Mouse (Mus musculus) layer of hippocampus, adult 9-10 months (tissue): ENCODE measurements around the gene Opa1.

Experiments
- DNase-seq: peaks from one replicate; pipeline ENCODE4 v3.0.0; 2022; ENCODE audit warnings: low spot score

Opa1 gene

DNA sequence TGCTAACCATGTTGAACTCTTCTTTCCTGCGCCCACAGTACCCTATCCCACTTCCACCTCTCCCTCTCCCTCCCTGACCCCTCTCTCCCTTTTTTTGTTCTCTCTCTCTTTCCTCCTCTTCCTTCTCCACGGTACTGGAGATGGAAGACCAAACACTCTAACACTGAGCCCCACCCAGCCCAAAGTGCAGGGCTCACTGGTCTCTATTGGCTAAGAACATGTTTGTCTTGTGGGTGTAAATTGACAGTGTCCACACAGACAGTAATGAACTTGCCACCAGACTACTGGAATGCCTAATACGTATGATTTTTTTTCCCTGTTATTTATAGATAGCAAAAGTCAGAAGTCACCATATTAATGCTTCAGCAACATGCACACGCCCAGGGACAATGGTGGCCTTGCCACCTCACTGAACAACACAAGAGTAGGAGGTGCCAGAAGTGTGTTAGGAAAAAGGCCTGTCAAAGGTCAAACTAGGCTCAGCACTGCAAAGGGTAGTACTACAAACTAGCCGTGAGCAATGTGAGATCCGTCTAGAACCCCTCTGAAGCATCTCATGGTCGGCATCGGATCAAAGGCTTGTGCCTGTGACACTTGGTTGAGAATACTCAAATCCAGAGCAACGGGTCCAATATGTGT lies 77.2 kb downstream of the Opa1 start:
- DNase-seq, result no peak

DNA sequence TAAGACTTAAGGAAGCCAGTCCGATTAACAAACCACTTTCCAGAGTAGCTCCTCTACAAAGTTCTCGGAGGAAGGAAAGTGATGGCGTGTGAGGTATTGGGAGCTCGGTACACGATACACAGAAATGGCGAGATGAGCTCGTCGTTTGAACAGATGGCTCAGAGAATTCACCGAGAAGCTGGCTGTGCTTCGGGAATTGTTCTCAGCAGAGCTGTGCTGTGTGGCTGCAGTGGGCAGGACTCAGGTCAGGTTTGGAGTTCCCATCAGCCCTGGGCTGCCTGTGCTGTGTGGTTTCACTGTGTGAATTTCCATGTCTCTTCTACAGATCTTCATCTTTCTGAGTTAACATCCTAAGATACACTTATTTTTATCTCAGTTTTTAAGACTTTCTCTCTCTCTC lies 77.8 kb downstream of the Opa1 start:
- no peak for DNase-seq

DNA sequence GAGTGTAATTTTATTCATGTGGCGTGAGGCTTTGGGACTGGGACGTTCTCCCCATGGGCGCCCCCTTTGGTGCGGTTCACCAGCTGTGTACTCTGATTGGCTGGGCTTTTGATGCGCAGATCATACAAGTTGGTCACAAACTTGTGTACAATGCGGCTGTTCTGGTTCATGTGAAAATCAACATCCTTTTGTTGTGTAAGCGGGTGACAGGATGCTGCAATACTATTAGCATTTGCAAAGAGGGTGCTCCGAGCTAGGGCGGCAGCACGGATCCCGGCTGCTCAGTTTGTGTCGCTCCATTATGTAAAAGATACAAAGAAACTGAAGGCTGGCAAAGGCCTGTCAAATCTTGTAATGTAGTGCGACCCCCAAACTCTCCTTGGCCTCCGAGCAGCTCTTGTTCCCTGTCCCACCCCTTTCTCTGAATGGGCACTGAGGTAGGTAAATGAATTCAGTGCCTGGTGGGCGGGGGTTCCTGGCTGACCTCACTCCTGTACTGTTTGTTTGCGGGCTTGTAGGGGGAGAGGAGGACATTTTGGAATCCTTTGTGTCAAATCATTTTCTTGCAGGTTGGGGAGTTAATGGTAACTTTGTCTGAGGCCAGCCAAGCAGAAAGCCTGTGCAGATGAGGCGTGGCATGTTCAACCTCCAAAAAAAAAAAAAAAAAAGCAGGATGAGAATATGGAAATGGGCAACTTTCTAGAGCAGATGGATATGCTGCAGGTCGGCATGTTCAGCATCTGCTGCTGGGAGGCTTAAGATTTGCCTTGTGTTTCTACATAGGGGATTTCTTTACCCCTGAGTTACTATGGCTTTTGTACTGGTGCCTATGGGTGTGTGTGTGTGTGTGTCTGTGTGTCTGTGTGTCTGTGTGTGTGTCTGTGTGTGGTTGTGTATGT lies 78.8 kb downstream of the Opa1 start:
- DNase-seq, result no peak

DNA sequence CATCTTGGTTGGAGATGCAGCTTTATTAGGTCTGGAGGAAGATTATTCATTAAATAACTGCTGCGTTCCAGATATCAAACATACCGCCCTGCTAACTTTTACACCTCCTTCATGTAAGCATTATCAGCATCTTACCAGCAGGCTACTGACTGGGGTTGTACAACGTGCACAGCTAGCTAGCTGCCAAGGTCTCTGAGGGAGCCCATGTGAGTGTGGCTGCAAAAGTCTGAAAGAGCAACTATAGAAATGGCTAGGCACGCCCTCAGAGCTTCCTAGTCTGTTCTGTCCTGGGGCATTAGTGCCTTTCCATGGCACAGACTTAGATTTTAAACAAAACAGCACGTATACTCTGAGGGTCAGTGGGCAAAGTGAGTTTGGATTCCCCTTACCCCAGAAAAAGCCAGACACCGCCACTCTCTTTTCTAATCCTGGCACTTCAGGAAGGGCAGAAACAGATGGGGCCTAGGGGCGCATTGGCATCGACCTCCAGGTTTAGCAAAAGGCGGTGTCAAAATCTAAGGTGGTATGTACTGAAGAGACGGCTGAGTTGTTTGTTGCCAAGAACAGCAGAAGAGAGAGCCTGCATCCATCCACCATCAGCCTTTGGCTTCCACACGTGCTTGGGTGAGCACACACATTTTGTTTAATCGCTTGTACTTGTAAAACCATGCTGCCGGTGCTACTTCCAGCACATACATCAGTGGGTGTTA lies 80.1 kb downstream of the Opa1 start:
- no peak for DNase-seq

DNA sequence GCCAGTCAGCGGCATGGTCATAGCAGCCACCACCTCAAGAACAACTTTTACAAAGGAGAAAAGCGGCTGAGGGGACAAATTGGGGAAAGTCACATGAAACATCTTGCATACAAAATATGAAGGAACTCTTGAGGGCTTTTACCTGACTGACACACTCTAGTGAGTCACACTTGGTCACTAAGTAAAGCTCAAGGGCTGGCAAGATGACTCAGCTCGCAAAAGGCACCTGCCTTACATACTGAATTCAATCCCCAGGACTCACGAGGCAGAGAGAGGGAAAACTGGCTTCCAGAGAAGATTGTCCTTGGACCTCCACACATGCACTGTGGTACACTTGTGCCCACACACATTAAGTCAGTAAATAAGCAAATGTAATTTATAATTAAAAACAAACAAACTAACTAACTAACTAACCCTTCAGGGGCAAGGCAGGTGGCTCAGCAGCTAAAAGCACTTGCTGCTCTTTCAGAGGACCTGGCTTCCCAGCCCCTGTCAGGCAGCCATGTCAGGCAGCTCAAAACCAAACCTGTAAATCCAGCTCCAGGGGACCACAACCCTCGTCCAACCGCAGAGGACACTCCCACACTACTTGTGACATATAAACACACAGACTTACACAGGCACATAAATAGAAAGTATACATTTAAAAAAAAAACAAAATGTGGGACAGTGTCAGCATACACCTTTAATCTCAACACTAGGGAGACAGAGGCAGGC lies 84.1 kb downstream of the Opa1 start:
- no peak for DNase-seq

DNA sequence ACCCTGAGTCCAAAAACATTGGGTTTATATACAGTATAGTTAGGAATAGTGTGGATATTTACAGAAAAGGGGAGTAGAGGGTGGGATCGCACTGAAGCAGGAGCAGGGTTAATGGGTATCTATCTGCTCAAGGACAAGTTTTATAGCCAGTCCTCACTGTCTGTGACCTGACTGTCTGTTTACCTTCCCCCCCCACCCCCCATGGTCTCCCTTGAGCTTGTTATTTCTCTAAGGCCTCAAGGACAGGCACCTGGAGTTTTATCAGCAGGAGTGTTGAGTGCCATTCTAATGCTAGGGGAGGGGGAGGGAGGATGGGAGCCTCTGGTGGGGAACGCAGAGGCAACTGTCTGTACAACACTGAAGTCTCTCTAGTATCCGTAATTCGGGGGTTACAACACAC lies 85.3 kb downstream of the Opa1 start:
- no peak for DNase-seq

DNA sequence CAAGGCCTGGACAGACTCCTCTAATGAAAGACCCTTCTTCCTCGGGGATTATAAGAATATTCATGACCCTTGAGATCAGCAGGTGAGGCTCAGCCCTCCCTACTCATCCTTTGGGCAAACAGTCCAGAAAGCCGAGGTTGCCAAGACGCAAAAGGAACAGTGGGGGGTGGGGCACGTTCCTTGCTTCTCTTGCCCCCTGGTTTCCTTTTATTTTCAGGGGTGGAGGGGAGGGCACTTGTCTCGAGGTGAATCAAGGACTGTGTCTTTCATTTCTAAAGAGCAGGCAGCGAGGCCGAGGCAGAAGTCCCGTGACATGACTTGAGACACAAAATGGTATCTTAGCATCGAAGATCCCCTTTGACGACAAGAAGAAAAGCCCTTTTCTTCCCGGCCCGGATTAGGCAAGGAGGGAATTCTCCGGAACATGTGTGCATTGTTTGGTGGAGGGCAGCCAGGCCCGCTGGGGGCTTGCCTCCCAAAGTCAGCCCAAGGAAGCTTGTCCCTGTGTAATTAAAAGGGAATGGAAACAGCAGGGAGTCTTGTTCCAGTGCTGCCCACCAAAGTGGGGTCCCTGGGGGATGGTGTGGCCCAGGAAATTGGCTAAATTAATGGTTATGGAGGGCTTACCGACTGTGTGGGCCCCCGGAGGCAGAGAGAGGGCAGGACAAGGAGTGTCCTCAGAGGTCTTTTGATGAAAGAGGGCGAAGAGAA lies 88.0 kb downstream of the Opa1 start:
- DNase-seq, result no peak

DNA sequence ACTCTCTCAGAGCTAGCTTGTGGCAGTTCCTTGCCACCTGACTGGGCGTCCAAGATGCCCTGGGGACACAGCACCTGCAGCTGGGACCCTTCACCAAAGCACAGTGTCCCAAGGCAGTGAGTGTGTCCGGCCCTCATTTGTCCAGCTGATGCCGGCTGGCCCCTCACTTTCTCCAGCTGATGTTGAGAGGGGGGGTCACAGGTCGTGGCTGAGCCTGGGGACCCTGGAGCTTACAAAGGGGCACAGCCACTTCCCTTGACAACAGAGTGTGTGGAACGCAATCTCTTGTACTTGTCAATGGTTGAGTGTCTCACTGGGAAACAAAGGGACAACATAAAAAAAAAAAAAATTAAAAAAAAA lies 88.5 kb downstream of the Opa1 start:
- no peak for DNase-seq

DNA sequence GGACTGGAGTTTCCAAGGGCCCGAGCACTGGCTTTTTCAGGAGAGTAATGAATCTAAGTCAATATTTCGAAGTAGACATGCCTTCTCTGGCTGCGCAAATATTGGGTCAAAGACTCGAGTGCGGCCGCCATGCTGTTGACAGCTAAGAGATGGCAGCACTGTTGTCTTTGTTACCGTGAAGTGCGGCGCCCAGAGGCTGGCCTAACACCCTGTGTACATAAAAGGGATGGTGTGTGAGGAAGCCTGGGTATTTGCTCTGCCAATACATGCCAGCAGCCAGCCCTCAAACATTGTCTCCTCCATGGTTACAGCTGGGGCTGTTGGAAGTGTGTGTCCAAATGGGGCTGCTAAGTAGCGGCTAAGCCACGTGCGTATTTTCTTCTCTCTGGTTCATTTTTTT lies 89.3 kb downstream of the Opa1 start:
- no peak for DNase-seq

DNA sequence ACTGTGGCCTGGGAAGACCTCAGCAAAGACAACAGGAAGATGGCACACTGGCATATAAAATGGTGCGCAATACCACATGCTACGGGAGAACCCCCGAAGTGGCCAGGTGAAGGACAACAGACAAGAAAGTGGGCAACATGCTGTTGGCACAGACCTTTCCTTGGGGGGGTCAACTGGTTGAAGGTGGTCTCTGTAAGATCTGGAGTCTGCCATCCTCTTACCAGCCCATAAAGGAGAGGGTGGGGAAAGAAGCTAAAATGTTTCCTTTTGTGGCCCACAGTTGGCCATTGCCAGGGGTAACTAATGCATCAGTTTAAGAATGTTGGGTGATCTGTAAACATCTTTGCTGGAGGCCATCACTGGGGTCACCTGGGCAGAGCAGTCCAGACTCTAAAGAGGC lies 91.7 kb downstream of the Opa1 start:
- DNase-seq, result no peak

DNA sequence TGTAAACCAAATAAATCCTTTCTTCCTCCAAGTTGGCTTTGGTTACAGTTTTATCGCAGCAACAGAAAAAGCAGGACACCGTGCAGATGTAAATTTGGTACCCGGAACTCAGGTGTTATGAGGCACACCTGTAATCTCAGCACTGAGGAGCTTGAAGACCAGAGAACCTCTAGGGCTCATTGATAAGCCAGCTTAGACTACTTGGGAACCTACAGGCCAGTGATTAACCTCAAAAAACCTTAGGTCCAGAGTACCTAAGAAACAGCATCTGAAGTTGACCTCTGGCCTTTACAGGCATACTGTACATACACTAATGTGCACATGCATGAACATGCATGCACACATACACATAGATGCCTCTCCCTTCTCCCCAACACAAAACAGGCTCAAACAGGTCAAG lies 94.1 kb downstream of the Opa1 start:
- no peak for DNase-seq

DNA sequence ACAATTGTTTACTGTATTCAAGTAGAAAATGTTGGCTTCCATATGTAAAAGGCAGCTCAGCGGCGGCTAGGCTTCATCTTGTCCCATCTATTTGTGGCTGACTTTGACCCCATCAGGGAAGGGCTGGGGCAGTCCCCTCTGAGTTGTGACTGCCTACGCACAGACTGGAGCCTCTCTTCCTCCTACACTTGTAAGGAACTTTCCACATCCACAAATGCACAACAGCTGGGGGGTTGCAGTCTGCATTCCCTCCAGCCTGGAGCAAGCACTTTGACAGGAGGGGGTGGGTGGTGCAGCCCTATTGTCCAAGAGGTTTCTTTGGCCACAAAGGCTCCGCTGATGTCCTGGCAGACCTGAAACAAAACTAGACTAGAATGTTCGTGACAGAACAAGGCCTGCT lies 100.5 kb downstream of the Opa1 start:
- no peak for DNase-seq

DNA sequence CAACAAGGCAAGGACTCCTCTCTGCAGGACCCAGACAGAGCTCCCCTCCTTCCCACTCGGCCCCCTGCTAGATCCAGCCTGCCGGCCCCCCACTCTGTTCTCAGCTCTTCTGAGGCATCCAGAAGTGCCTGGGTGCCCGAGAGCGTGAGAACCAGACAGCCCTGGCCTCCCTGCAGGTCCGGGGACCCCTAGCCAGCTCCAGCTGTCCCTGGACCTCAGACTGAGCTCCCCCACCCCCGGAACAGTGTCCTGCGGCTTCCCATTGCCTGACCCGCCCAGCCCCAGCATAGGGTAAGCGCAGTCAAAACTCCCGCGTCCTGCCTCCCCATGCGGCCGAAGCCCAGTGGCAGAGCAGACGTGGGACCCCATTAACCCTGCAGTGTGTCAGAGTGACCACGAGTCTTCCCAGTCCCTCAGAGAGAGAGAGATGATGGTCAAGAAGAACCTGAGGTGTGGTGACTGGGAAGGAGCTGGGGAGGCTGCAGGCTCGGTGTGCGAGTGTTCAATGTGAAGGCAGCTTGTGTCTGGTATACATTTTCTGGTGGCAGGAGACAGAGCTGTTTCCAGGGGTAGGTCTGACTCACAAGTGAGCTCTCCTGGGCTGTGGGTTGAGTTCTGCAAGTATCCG lies 101.5 kb downstream of the Opa1 start:
- DNase-seq, result no peak

DNA sequence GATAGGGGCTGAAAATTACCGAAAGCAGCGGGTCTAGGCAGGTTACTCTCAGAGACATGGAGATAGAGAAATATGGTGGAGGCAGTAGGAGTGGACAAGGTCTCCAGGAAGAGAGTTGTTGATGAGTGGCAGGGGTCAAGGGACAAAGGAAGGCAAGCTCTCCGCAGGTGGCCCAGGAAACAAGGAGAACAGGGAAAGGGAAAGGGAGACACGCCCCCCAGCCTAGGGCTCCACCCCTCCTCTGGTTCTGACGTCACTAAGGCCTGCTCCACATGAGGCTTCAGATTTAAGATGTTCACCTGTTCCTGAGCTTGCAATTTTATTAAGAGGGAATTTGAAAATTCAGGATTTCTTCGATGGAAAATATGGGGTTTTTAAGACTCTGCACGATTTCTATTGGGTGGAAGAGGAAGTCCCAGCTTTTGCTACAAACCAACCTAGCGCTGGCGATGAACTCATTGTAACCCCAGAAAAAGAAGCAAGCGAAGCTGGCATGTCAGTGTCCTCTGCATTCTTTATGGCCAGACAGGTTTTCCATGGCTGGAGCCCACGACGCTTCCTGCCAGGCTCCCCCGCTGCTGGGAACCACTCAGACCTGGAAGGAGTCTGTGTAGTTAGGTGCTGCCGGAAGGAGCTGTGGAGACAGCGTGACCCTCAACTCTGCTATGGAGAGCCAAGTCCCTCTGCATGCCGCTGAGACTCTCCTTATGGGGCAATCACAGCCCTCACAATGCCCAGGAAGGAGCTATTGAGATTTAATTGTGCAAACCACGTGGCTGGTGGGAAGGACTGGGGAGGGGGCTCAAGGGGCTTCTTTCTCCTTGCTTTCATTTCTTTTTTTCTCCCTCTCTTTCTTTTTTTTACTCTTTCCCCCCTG lies 103.7 kb downstream of the Opa1 start:
- DNase-seq, result no peak

DNA sequence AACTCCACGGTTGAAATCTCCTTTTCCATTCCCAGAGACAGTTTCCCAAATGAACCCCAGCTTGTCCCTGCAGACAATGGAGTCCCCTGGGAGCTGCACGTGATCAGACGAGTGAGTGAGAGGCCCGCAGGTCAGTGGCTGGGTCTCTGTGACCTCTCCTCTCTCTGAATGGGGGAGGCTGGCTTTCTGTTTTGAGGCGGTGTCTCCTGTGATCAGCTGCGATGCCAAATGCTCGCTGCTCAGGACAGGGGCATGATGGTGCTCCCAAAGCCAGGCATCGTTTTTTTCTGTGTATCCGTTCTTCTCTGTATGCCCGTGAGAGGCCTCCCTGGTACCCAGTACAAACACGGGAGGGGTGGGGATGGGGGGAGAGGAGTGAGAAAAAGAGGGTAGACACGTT lies 104.4 kb downstream of the Opa1 start:
- no peak for DNase-seq

DNA sequence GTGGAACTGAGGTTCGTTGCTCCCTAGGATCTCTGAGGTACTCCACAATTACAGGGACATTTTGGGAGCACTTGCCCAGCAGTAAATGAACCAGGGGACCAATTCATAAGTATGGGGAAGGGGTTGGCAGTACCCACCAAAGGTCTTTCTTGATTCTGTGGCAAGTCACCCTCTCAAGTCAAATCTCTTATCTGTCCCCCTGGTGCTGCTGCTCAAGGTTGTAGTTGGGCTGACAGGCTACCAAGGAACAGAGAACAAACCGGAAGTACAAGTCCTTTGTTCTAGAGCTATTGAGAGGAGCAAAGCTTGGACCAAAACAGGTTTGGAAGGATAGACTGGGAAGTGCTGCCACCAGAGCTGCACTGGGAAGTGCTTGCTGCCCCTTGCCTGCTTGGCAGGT lies 105.0 kb downstream of the Opa1 start:
- DNase-seq, result no peak

DNA sequence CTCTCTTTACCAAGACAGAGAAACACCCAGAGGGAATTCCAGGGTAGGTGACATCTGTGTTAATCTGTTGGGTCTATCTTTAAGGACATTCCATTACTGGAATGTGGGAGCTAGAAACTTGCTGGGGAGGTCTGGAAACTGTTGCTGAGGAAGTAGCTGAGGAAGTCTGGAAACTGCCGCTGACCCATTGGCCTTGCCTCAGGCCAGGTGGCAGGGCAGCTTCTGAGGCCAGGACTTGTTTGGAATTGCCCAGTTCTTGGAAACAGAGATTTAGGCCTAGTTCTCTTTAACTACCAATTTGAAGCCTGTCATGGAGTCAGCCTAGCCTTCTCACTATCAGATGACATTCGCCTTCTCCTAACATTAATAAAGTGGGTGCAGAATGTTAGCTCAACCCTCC lies 105.5 kb downstream of the Opa1 start:
- DNase-seq, result no peak

DNA sequence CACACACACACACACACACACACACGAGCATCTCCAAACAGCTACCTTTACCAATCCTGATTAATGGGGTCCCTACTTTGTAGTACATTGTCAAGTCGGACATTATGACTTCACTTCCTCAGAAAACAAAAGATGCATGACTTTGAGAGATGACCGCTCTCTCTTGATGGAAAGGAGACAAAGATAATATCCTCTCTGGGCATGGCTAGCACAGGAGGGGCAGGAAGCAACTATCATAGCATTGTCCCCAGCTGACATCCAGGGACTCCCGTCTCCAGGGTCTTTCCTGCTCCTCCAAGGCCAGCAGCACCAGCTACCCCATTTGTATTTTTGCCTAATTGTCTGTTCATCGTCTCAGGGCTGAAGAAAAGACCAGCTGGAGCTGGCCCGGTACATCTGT lies 107.0 kb downstream of the Opa1 start:
- no peak for DNase-seq

DNA sequence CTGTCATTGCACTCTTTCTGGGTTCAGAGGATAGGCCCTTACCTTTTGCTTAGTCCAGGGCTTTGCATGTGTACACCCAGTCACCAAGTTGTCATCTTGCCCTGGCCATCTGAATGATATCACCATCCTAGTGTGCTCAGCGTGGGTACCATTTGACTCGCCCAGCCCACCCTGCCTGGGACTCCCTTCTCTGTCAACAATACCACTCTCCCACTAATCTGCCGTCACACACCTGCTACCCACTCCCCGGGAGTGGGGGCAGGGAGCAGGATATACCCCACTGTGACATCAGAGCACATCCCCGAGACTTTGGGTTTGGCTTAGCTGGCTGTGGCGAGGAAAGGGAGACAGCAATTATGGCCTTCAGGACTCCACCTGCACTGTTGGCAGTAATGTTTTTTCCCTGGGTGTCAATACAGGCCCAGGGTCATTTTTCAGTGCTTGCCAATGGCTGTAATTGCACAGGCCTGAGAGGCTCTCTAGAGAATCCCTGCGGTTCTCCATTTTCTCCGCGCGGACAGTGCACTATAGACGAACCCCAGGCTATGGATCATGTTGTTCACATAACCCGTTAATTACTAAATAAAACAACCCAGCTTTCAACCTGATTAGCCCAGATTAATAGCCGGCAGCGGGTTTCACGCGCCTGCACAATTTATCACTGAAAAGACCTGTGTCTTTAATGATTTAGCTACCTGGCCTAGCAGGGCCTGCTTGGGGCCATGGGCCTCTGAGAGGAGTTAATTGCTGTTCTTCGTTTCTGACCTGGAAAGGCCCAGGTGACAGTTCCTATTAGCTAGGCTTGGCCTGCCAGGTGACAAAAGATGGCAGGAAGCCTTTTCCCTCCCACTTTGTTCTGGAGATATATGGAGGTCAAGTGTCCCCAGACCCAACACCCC lies 109.1 kb downstream of the Opa1 start:
- no peak for DNase-seq
